Mouse (Mus musculus) C2C12 (cell line): ENCODE data around the gene Tec. TPM values are rescaled to one million over a fixed set of nuclear protein-coding genes. Genes with fewer than 3 reads are reported as not detected.

Source experiments
- H3K27me3 ChIP-seq: one replicate; pipeline ENCODE4 v1.6.1; 2011; ENCODE audit not compliant: control insufficient read depth, insufficient read depth, insufficient read length
- H3K36me3 ChIP-seq: one replicate; pipeline ENCODE4 v1.6.1; 2011; ENCODE audit not compliant: control insufficient read depth, insufficient read depth
- H3K4me3 ChIP-seq: one replicate; pipeline ENCODE4 v1.5.1; 2011; ENCODE audit warnings: mild to moderate bottlenecking, control low read depth; ENCODE audit not compliant: poor library complexity, insufficient read depth, severe bottlenecking
- H3K79me2 ChIP-seq: one replicate; pipeline ENCODE4 v1.6.1; 2011; ENCODE audit not compliant: control insufficient read depth, insufficient read depth
- H3K79me3 ChIP-seq: one replicate; pipeline ENCODE4 v1.6.1; 2011; ENCODE audit warnings: low read depth, control low read depth
- H3ac ChIP-seq: one replicate; pipeline ENCODE3; 2011; ENCODE audit warnings: low read depth; ENCODE audit not compliant: control insufficient read depth, insufficient read length
- CEBPB ChIP-seq: IDR thresholded peaks from one replicate; pipeline ENCODE4 v1.6.1; 2011; ENCODE audit warnings: low read depth, mild to moderate bottlenecking, control low read depth, moderate library complexity
- CTCF ChIP-seq: IDR thresholded peaks from one replicate; pipeline ENCODE4 v1.5.1; 2011; ENCODE audit not compliant: control insufficient read depth, insufficient read depth, insufficient read length
- FOSL1 ChIP-seq: IDR thresholded peaks from one replicate; pipeline ENCODE4 v1.8.0; 2011; ENCODE audit warnings: mild to moderate bottlenecking, low read length; ENCODE audit not compliant: poor library complexity, insufficient read depth, severe bottlenecking
- MAX ChIP-seq: IDR thresholded peaks from one replicate; pipeline ENCODE4 v1.6.1; 2011; ENCODE audit warnings: mild to moderate bottlenecking, control low read depth
- MYOD1 ChIP-seq: IDR thresholded peaks from one replicate; pipeline ENCODE4 v1.6.1; 2011; ENCODE audit warnings: low read depth; ENCODE audit not compliant: control insufficient read depth, insufficient read length
- MYOG ChIP-seq: IDR thresholded peaks from one replicate; pipeline ENCODE4 v1.6.1; 2011; ENCODE audit not compliant: control insufficient read depth, insufficient read length; ENCODE audit errors: extremely low read depth
- USF1 ChIP-seq: IDR thresholded peaks from one replicate; pipeline ENCODE4 v1.6.1; 2011; ENCODE audit warnings: low read depth, mild to moderate bottlenecking, control low read depth, moderate library complexity
- polyA plus RNA-seq: library from polyadenylated mRNA; unstranded; fragments of >200 nt; fragmentation: generic; extraction: Trizol; gene quantifications from one replicate; pipeline ENCODE4 v1.2.1, GENCODE M21; 2012; ENCODE audit warnings: missing spikeins

Tec gene
- polyA plus RNA-seq, 1 experiment, result 0.88 TPM

- H3K4me3 ChIP-seq, result no peak overlapping the region
- no peaks in the 10 kb centered on the region for H3K79me3 ChIP-seq
- no peaks in the 10 kb centered on the region for H3K27me3 ChIP-seq
- no peaks in the 10 kb centered on the region for H3K79me2 ChIP-seq
- TF ChIP-seq MYOD1, result no peak
- no peak for TF ChIP-seq MAX
- no peak for TF ChIP-seq CTCF
- no peak for TF ChIP-seq USF1
- TF ChIP-seq MYOG, result no peak
- no peak for TF ChIP-seq CEBPB
- no peak for TF ChIP-seq FOSL1
- no peaks in the 10 kb centered on the region for H3K36me3 ChIP-seq
- no peak overlapping the region for H3ac ChIP-seq
Observed at GRCm38 (mm10) chr5:72723429-72723828, 144.9 kb downstream of the Tec start.

DNA sequence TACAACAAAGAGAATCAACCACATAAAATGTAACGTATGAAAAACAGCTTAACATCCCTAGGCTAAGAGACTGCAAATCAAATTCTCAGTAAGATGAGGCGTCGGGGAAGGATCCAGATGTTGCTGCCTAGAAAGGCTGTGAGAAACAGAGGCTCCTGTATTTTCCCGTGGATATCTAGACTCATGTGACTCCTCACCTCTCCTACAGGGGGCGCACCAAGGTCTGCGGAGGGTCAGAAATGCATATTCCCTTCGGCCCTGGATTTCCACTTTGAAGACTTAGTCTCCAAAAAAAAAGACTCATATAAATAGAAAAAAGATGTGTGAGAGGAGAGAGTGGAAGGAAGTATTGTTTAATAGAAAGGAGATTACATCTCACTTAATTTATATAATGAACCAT lies 147.7 kb downstream of the Tec start:
- no peak for TF ChIP-seq CEBPB
- TF ChIP-seq USF1, result no peak
- no peak for TF ChIP-seq CTCF
- no peak for TF ChIP-seq FOSL1
- no peak for TF ChIP-seq MYOD1
- no peak for TF ChIP-seq MAX
- Histone ChIP-seq H3K79me3 (no peaks in the 10 kb centered on the region), H3K27me3 (no peaks in the 10 kb centered on the region), H3ac (no peak overlapping the region), H3K4me3 (no peak overlapping the region), H3K79me2 (no peaks in the 10 kb centered on the region), H3K36me3 (no peaks in the 10 kb centered on the region)

- Histone ChIP-seq H3K79me3 (no peaks in the 10 kb centered on the region), H3K27me3 (no peaks in the 10 kb centered on the region), H3K4me3 (no peak overlapping the region), H3K36me3 (no peaks in the 10 kb centered on the region), H3K79me2 (no peaks in the 10 kb centered on the region), H3ac (no peak overlapping the region)
- TF ChIP-seq CTCF (peak; percentile 16), USF1 (no peak)
Observed at GRCm38 (mm10) chr5:72710572-72711278, 157.6 kb downstream of the Tec start.

GRCm38 (mm10) chr5:72709976-72710375 lies 158.3 kb downstream of the Tec start:
- H3K36me3 ChIP-seq, result no peaks in the 10 kb centered on the region
- H3K79me3 ChIP-seq, result no peaks in the 10 kb centered on the region
- H3K79me2 ChIP-seq, result no peaks in the 10 kb centered on the region
- no peak overlapping the region for H3ac ChIP-seq
- TF ChIP-seq USF1, result no peak
- no peak for TF ChIP-seq MYOD1
- TF ChIP-seq MYOG, result no peak
- no peak for TF ChIP-seq CTCF
- TF ChIP-seq CEBPB, result no peak
- TF ChIP-seq MAX, result no peak
- no peak for TF ChIP-seq FOSL1
- no peak overlapping the region for H3K4me3 ChIP-seq
- no peaks in the 10 kb centered on the region for H3K27me3 ChIP-seq

GRCm38 (mm10) chr5:72709451-72709850 lies 158.8 kb downstream of the Tec start:
- Histone ChIP-seq H3K79me3 (no peaks in the 10 kb centered on the region), H3ac (no peak overlapping the region), H3K36me3 (no peaks in the 10 kb centered on the region), H3K27me3 (no peaks in the 10 kb centered on the region), H3K79me2 (no peaks in the 10 kb centered on the region), H3K4me3 (no peak overlapping the region)
- TF ChIP-seq CEBPB (no peak), MYOD1 (no peak), USF1 (no peak), MAX (no peak), FOSL1 (no peak), CTCF (no peak), MYOG (no peak)

GRCm38 (mm10) chr5:72706722-72707121 lies 161.6 kb downstream of the Tec start:
- H3K4me3 ChIP-seq, result no peak overlapping the region
- no peak for TF ChIP-seq MYOG
- TF ChIP-seq FOSL1, result no peak
- no peak for TF ChIP-seq CTCF
- no peak for TF ChIP-seq MYOD1
- TF ChIP-seq MAX, result no peak
- TF ChIP-seq CEBPB, result no peak
- no peak for TF ChIP-seq USF1
- no peak overlapping the region for H3ac ChIP-seq
- H3K79me2 ChIP-seq, result no peaks in the 10 kb centered on the region
- H3K79me3 ChIP-seq, result no peaks in the 10 kb centered on the region
- no peaks in the 10 kb centered on the region for H3K27me3 ChIP-seq
- H3K36me3 ChIP-seq, result no peaks in the 10 kb centered on the region
